Mouse (Mus musculus): ENCODE data around the gene Cst3.

DNA sequence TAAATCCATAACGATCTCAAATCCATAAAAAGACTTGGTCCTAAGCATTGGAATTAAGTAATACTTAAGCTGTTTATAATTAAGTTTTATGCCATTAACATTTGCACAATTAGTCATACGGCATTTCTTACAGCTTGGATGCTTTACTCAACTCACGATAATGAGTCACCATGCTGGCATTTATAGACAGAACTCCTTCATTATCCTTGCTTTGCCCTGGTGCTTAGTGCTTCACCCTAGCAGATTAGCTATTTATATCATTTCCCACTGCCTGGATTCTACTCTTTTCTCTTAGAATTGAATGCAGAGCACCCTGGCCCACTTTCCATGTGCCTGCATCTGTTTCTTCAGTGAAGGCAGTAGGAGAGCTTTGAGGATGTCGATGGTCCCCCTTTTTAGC, 18.0 kb downstream of the Cst3 start:
- no peak for TF ChIP-seq CTCF (IDR thresholded peaks at IDR 0.05; ENCODE audit: control insufficient read depth, insufficient read depth, low read length)
- TF ChIP-seq POLR2A (IDR thresholded peaks at IDR 0.05; ENCODE audit: borderline replicate concordance, control insufficient read depth, low read depth, low read length): no peak

All from bone marrow, adult 2 months (tissue).